Mouse (Mus musculus) intestine, postnatal 0 days (tissue): ENCODE data around the gene Sned1. TPM values are rescaled to one million over a fixed set of nuclear protein-coding genes. Genes with fewer than 3 reads are reported as not detected.

ENCODE experiments used
- ATAC-seq: fragments of 200-750 bp; cut with Nextera tagmentation; 2 replicates; pipeline ENCODE4 v1.8.0; 2017; ENCODE audit warnings: mild to moderate bottlenecking, moderate TSS enrichment, moderate library complexity
- H3K27ac ChIP-seq: fragments of 300-500 bp; sonication (generic); 2 replicates; pipeline ENCODE4 v1.5.1; 2014; ENCODE audit warnings: mild to moderate bottlenecking, low read depth, low read length, moderate library complexity
- H3K27me3 ChIP-seq: fragments of 300-500 bp; sonication (generic); replicated peaks from 2 replicates; pipeline ENCODE4 v1.6.1; 2014; ENCODE audit warnings: low read length, mixed read lengths; ENCODE audit not compliant: control insufficient read depth, insufficient read depth
- H3K36me3 ChIP-seq: fragments of 300-500 bp; sonication (generic); 2 replicates; pipeline ENCODE4 v1.6.1; 2014; ENCODE audit warnings: mild to moderate bottlenecking, moderate library complexity; ENCODE audit not compliant: control insufficient read depth, insufficient read depth
- H3K4me1 ChIP-seq: fragments of 300-500 bp; sonication (generic); replicated peaks from 2 replicates; pipeline ENCODE4 v1.6.1; 2014; ENCODE audit warnings: antibody characterized with exemption, low read length, mixed read lengths; ENCODE audit not compliant: control insufficient read depth, insufficient read depth
- H3K4me2 ChIP-seq: fragments of 300-500 bp; sonication (generic); replicated peaks from 2 replicates; pipeline ENCODE4 v1.6.1; 2014; ENCODE audit warnings: low read depth, mild to moderate bottlenecking, moderate library complexity
- H3K4me3 ChIP-seq: fragments of 300-500 bp; sonication (generic); 2 replicates; pipeline ENCODE4 v1.5.1; 2014; ENCODE audit warnings: low read depth, low read length
- H3K9ac ChIP-seq: fragments of 300-500 bp; sonication (generic); 2 replicates; pipeline ENCODE4 v1.6.1; 2014; ENCODE audit warnings: mild to moderate bottlenecking, low read depth, low read length
- H3K9me3 ChIP-seq: fragments of 300-500 bp; sonication (generic); 2 replicates; pipeline ENCODE4 v1.6.1; 2016; ENCODE audit warnings: mixed run types; ENCODE audit not compliant: control insufficient read depth
- CTCF ChIP-seq: sonication (generic); IDR thresholded peaks from 2 replicates; pipeline ENCODE4 v1.5.1; 2016; ENCODE audit warnings: low read depth, mild to moderate bottlenecking, control low read depth, antibody characterized with exemption, moderate library complexity
- WGBS: fragments of 180-500 bp; shearing (Covaris S2); extraction: QIAGEN DNeasy Blood & Tissue Kit; methylation state at CpG from one replicate; pipeline ENCODE4 v1.1.7; 2014; 5-methylcytosine and 5-hydroxymethylcytosine counted together
- polyA plus RNA-seq: library from polyadenylated mRNA; unstranded; fragments of >200 nt; fragmentation: Nextera tagmentation; extraction: Ambion mirVana; gene quantifications from 2 replicates; pipeline ENCODE4 v1.2.1, GENCODE M21; 2015

Sned1 gene
- polyA plus RNA-seq, 1 experiment from 2014 or later: 0.81 TPM

GRCm38 (mm10) chr1:93227303-93227975 lies 8.2 kb upstream of the Sned1 start:
- TF ChIP-seq CTCF: no peak
- Histone ChIP-seq H3K4me2 (no peak overlapping the region), H3K9me3 (no peaks in the 10 kb centered on the region), H3K4me3 (no peak overlapping the region), H3K4me1 (0 out of 2 replicates have a peak, but pooled peaks cover 7% of the 10 kb centered on the region), H3K27ac (no peak overlapping the region), H3K9ac (no peak overlapping the region), H3K27me3 (peaks cover 3% of the 10 kb centered on the region; the same call in 1 of the 2 replicates), H3K36me3 (no peaks in the 10 kb centered on the region)
- 77% methylated on average over 7 of the region's 7 CpGs for WGBS
- no peak for ATAC-seq

DNA sequence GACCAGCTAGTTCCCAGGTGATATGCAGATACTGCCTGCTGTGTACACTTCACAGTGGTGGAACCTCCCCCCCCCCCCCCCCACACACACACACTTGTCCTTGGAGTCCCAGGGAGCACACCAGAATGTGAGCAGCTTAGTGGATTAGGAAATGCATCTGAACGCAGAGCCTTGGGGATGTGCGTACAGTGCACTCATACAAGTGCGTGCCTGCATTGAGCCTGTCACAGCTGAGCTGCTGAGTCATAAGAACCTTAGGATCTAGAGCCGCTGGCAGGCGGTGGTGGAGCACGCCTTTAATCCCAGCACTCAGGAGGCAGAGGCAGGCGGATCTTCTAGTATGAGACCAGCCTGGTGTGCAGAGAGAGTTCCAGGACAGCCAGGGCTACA lies 7.7 kb upstream of the Sned1 start:
- 95% methylated on average over 7 of the region's 7 CpGs for WGBS
- H3K4me2 ChIP-seq: no peak overlapping the region
- no peak overlapping the region for H3K27ac ChIP-seq
- 0 out of 2 replicates have a peak, but pooled peaks cover 7% of the 10 kb centered on the region for H3K4me1 ChIP-seq
- no peaks in the 10 kb centered on the region for H3K9me3 ChIP-seq
- ATAC-seq: no peak
- TF ChIP-seq CTCF: no peak
- H3K4me3 ChIP-seq: no peak overlapping the region
- no peak overlapping the region for H3K9ac ChIP-seq
- peaks cover 3% of the 10 kb centered on the region; the same call in 1 of the 2 replicates for H3K27me3 ChIP-seq
- H3K36me3 ChIP-seq: no peaks in the 10 kb centered on the region

DNA sequence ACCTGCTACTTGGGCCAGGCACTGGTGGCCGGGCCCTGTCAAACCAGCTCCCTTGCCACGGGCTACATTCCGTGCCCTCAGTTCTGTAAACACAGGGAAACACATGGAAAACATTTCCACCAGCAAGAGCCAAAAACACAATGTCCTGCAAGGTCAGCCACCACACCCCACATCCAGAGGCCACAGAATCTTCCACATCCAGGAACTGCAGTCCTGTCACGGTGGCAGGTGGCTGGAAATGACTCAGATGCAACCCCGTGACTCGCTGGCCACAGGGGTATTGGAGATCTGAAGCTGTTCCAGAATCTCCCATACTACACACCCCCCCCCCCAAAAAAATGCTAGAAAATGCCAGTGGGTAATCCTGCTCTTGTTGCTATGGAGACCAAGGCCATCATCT lies 6.4 kb upstream of the Sned1 start:
- H3K9me3 ChIP-seq: no peaks in the 10 kb centered on the region

DNA sequence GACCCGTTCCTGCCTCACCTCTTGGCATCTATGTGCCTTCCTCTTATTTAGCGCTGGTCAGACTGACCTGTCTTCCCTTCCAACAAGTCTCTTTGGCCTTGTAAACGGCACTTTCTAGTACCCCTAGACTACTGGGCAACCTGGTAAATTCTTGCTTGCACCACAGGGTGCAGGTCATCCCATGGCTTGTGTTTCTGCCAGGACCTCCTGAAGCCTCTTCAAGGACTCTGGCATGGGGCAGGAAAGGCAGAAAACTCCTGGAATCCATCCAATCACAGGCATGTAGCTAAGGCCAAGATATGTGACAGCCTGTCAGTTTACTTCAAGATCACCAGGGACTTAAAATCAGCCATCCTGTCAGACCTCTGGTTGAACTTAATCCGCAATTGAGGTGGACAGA lies 6.0 kb upstream of the Sned1 start:
- Histone ChIP-seq H3K4me2 (no peak overlapping the region), H3K9ac (no peak overlapping the region), H3K9me3 (no peaks in the 10 kb centered on the region), H3K4me3 (no peak overlapping the region), H3K27ac (no peak overlapping the region), H3K27me3 (no peaks in the 10 kb centered on the region), H3K36me3 (no peaks in the 10 kb centered on the region), H3K4me1 (0 out of 2 replicates have a peak, but pooled peaks cover 7% of the 10 kb centered on the region)
- no peak for ATAC-seq
- no peak for TF ChIP-seq CTCF
- 72% methylated on average over 4 of the region's 4 CpGs for WGBS

More for the DNA sequence above, 6.4 kb upstream of the Sned1 start:
- no peak overlapping the region for H3K4me2 ChIP-seq
- 0 out of 2 replicates have a peak, but pooled peaks cover 7% of the 10 kb centered on the region for H3K4me1 ChIP-seq
- H3K27me3 ChIP-seq: no peaks in the 10 kb centered on the region
- H3K9ac ChIP-seq: no peak overlapping the region
- no peak for ATAC-seq
- no peak for TF ChIP-seq CTCF
- no peak overlapping the region for H3K27ac ChIP-seq
- no peak overlapping the region for H3K4me3 ChIP-seq
- H3K36me3 ChIP-seq: no peaks in the 10 kb centered on the region
- 76% methylated on average over 6 of the region's 6 CpGs for WGBS

DNA sequence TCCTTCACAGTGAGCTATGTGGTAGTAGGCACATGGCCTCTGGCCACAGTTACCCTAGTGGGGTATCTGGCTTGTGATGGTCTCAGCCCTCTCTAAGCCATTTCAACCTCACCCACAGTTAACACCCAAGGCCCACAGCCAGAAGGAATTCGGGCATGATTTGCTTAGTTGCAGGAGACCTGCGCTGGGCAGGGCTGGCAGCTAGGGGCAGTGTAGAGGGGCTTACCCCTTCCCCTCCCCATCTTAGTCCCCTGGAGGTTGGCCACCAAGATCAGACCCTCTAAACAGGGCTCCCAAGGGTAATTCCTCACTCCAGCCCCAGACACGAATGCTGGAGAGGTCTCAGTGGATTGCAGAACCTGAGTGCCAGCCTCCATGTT lies 894 bp downstream of the Sned1 start:
- H3K4me3 ChIP-seq: peak overlapping the region; percentile 56
- peaks cover 12% of the 10 kb centered on the region; the same call in 1 of the 2 replicates for H3K27me3 ChIP-seq
- H3K4me2 ChIP-seq: peak overlapping the region; percentile 90
- peaks cover 5% of the 10 kb centered on the region; the same call in 1 of the 2 replicates for H3K4me1 ChIP-seq
- ATAC-seq: peak; percentile 12; the same call in 1 of the 2 replicates
- no peaks in the 10 kb centered on the region for H3K9me3 ChIP-seq
- 20% methylated on average over 3 of the region's 3 CpGs for WGBS
- no peak overlapping the region for H3K9ac ChIP-seq
- peak; percentile 62 for TF ChIP-seq CTCF
- H3K36me3 ChIP-seq: no peaks in the 10 kb centered on the region
- no peak overlapping the region for H3K27ac ChIP-seq

- TF ChIP-seq CTCF: no peak
- H3K9ac ChIP-seq: no peak overlapping the region
- H3K4me2 ChIP-seq: no peak overlapping the region
- H3K27ac ChIP-seq: no peak overlapping the region
- ATAC-seq: no peak
- WGBS: 85% methylated on average over 10 of the region's 10 CpGs
- no peak overlapping the region for H3K4me3 ChIP-seq
- H3K4me1 ChIP-seq: peaks cover 5% of the 10 kb centered on the region; the same call in 1 of the 2 replicates
- no peaks in the 10 kb centered on the region for H3K36me3 ChIP-seq
- peaks cover 12% of the 10 kb centered on the region; the same call in 1 of the 2 replicates for H3K27me3 ChIP-seq
- H3K9me3 ChIP-seq: no peaks in the 10 kb centered on the region
Observed at GRCm38 (mm10) chr1:93237676-93238075, 2.0 kb downstream of the Sned1 start.
